Mouse (Mus musculus) T-helper 1 cell (primary cell): ENCODE data around the gene Cacfd1.

Experiments
- in situ Hi-C: fragments of 300-600 bp; cut with MboI, MseI; formaldehyde crosslinking; loops from one replicate; pipeline ENCODE4 v1.15.1; 2025; ENCODE audit warnings: high pct_unique_total_duplicates

Gene Cacfd1

DNA sequence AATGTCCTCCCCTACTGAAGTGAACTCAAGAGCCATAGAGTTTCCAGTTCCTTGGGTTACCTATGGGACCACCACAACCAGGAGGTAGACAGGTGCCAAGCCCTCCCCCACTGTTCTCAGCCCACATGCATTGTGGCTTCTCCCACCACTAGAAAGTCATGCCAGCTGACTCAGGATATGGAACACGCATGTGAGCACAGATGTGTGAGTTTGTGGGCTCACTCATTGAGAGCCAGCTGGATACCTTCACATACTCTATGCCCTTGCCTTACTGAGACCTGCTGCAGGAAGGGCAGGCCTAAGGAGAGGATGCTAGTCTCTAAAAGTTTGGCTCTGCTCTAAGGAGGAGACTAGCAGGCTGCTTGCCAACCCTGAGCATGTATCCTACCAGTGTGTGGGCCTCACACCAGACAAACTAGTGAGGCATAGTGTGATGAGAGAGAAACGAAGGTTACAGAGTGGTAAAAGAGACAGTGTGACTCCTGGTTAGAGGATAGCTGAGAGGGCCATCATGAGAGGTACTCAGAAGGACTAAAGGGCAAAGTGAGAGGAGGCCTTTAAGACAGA lies 60.6 kb downstream of the Cacfd1 start:
- in situ Hi-C loops = no loop called here
